Mouse (Mus musculus): ENCODE data around the gene Mif.
"Not testable (repeated sequence)": the region's sequence is repeated elsewhere in the genome, so short reads cannot be mapped to it uniquely, and the experiment has no call there.

Gene Mif

GRCm38 (mm10) chr10:75872915-75873542 is 13.0 kb upstream of the Mif start:
- DNase-seq (ENCODE audit: low read depth): no peak

GRCm38 (mm10) chr10:75872025-75872914 is 12.2 kb upstream of the Mif start:
- no peak for DNase-seq (ENCODE audit: low read depth)

- DNase-seq (ENCODE audit: low read depth): no peak
Measured at GRCm38 (mm10) chr10:75861587-75861986, 1.5 kb upstream of the Mif start.

- DNase-seq (ENCODE audit: low read depth): no peak
Measured at GRCm38 (mm10) chr10:75860746-75861145, 706 bp upstream of the Mif start.

- no peak for DNase-seq (ENCODE audit: low read depth)
Measured at GRCm38 (mm10) chr10:75859107-75859746, 813 bp downstream of the Mif start.

- DNase-seq (ENCODE audit: low read depth): no peak
Measured at GRCm38 (mm10) chr10:75857598-75857997, 2.4 kb downstream of the Mif start.

GRCm38 (mm10) chr10:75856976-75857375 is 3.1 kb downstream of the Mif start:
- DNase-seq (ENCODE audit: low read depth): no peak

GRCm38 (mm10) chr10:75856155-75856907 is 3.7 kb downstream of the Mif start:
- no peak for DNase-seq (ENCODE audit: low read depth)

GRCm38 (mm10) chr10:75855416-75855981 is 4.5 kb downstream of the Mif start:
- no peak for DNase-seq (ENCODE audit: low read depth)

GRCm38 (mm10) chr10:75854791-75855190 is 5.2 kb downstream of the Mif start:
- no peak for DNase-seq (ENCODE audit: low read depth)

GRCm38 (mm10) chr10:75854096-75854495 is 5.9 kb downstream of the Mif start:
- DNase-seq (ENCODE audit: low read depth): no peak

GRCm38 (mm10) chr10:75853452-75853851 is 6.6 kb downstream of the Mif start:
- DNase-seq (ENCODE audit: low read depth): peak; percentile 88

GRCm38 (mm10) chr10:75852539-75853125 is 7.4 kb downstream of the Mif start:
- DNase-seq (ENCODE audit: low read depth): no peak

GRCm38 (mm10) chr10:75851681-75852080 is 8.4 kb downstream of the Mif start:
- no peak for DNase-seq (ENCODE audit: low read depth)

- DNase-seq (ENCODE audit: low read depth): no peak
Measured at GRCm38 (mm10) chr10:75851076-75851475, 9.0 kb downstream of the Mif start.

- DNase-seq (ENCODE audit: low read depth): no peak
Measured at GRCm38 (mm10) chr10:75848382-75848781, 11.7 kb downstream of the Mif start.

GRCm38 (mm10) chr10:75845306-75845930 is 14.6 kb downstream of the Mif start:
- no peak for DNase-seq (ENCODE audit: low read depth)

GRCm38 (mm10) chr10:75844800-75845199 is 15.2 kb downstream of the Mif start:
- no peak for DNase-seq (ENCODE audit: low read depth)

- DNase-seq (ENCODE audit: low read depth): not testable (repeated sequence)
Measured at GRCm38 (mm10) chr10:75843898-75844297, 16.1 kb downstream of the Mif start.

GRCm38 (mm10) chr10:75839092-75839491 is 20.9 kb downstream of the Mif start:
- DNase-seq (ENCODE audit: low read depth): no peak

GRCm38 (mm10) chr10:75837248-75837759 is 22.7 kb downstream of the Mif start, which contains the start of gene Gstt2:
Gene Gstt2, minus strand, starts transcription at chr10:75837424.
- peak; percentile 87 for DNase-seq (ENCODE audit: low read depth)

Measured in c-Kit-positive CD71-negative TER-119-negative erythroid progenitor cells, embryonic 14.5 days (primary cell).